Mouse (Mus musculus) ovary, postnatal 10 days (tissue): ENCODE results near the gene Cd276.

Experiments used
- DNase-seq: peaks from one replicate; pipeline ENCODE4 v3.0.0; 2022; ENCODE audit warnings: low spot score

The Cd276 gene

DNA sequence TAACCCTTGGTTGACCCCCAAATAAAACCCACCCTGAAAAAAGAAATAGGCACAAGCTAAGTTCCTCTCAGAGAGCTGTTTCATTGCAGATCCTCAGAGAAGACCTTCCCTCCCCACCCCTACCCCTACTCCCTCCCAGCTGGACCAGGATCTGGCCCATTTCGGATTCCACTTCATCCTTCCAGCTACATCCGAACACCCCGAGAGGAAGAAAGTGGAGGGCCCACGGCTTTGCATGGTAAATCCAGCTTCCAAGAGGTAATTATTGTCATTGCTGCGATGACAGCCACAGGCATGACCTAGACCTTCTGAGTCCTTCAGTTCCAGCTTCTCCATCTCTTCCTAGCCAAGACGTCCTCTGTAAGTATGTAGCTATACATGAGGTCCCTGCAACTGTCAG is 4.3 kb downstream of the Cd276 start:
- DNase-seq: no peak

DNA sequence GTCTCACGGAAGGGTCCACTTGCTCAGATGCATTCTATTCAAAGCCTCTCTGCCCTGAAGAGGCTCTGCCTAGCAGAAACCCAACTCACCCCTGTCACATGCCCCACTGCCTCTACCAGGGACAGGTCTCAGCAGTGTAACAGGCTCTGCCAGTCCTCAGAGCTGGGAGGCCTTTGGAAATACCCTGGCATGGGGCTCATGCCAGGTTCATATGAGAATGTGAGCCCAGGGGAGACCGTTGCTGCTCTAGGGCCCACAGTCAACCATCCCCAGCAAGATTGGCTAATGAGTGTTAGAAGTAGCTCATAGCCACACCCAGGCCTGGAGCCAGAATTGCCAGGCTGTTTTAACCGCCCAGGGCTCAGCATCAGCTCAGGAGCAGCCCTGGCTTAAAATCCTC is 5.5 kb downstream of the Cd276 start:
- no peak for DNase-seq

DNA sequence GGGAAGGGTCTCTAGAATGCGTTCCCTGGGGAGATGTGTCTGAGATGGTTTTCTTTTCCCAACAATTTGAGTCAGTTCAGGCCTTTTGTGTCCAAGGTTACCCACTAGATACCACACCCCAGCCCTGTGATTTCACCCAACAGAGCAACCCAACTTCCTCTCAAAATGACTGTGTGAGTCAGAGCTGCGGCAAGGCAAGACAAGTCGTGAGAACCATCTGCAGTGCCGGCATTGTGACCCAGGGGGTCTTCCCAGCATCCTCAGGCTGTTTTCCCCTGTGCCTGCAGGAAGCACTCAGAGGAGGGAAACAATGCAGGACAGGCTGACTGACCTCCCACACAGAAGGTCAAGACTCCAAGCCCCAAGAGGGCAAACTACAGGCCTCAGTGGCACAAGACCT is 6.3 kb downstream of the Cd276 start:
- no peak for DNase-seq

DNA sequence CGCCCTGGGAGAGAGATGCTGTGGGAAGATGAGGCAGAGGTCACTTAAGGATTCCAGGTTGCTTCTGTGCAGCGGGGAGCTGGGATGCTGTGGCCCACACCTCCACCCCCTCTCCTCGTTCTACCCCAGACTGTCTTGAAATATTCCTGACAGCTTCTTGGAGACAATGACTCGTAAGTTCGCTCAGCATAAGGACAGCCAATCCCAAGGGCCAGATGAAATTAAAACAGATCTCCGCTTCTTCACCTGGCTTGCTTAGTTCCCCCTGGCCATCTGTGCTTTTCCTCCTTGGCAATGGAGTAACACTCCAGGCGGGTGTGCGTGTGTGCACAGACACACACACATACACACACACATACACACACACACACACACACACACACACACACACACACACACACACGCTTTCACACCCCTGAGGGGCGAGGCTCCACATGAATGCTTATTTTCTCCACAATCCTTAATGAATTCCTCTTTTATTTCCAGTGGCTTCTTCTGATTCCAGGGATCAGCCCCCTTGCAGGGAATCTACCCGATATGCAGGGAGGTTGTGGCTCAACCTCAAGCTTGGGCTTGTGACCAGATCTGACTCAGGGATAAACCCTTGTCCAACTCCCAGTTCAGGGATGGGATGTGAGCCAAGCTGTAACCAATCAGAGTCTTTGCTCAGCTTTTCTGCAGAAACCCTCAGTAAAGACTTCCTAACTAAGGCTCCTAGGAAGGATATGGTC is 8.4 kb downstream of the Cd276 start:
- DNase-seq: no peak

DNA sequence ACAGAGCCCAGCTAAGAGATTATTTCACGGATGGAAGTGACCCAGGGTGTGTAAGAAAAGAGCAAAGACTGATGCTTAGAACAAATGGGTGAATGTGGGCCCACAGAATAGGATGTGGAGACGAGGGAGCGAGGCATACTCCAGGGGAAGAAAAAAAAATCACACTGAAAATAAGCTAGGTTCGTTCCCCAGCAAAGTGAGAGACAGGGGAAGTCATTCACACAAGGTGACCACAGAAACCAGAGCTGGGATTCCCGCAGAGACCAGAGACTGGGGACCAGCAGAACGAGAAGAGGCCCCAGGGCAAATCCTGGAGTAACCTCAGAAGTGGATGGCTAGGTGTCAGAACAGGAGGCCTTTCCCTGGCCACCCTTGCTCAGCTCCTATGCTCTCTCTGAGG is 9.8 kb downstream of the Cd276 start:
- DNase-seq: no peak

DNA sequence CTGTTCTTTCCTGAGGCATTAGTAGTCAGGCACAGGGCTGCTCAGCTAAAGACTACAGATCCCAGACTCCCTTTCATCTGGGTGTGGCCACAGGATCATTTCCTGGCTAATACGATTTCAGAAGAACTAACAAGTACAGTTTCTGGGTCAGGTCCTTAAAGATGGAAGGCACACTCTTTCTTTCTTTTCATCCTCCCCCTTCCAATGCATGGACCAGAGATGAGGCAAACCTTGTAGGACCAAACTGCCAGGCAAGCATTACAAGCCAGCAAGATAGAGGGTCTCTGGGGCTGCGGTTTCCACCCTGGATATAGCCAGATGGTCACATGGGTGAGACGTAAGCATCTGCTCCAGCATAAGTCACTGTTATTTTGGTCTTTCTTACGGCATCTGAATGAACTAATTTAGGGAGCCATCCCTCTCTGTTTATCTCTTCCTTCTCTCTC is 10.3 kb downstream of the Cd276 start:
- no peak for DNase-seq

DNA sequence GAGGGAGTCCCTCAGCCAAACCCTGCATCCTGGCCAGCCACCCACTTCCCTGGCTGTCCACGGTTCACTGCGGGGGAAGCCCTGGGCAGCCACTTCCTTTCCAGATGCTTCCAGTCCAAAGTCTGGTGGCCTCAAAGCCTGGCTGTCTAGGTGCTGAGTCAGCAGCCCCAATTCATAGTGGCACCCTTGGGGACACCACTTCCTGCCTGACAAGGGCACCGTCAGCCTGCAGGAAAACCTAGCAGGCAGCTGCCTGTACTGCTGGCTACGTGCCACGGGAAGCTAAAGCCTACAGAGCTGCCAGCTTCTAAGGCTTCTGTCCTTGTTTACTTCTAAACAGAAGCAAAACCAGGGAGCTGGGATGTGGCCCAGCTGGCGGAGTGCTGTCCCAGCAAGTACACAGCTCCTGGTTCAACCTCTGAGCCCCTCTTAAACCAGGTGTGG is 13.3 kb downstream of the Cd276 start:
- DNase-seq: peak; percentile 30

DNA sequence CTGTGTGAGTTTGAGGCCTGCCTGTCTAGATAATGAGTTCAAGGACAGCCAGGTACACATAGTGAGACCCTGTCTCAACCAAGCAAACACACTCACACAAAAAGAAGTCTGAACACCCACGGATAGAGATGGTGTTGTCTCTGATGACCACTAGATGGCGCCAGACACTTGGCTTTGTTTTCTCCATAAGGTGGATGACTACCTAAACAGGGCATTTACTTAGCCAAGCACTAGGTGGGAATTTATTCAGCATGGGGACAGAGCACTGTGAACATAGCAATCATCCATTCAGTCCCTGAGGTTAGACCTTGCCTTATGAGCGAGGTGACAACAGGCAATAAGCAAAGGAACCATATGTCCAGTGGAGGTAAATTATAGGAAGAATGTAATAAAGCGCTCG is 15.4 kb downstream of the Cd276 start:
- DNase-seq: no peak

DNA sequence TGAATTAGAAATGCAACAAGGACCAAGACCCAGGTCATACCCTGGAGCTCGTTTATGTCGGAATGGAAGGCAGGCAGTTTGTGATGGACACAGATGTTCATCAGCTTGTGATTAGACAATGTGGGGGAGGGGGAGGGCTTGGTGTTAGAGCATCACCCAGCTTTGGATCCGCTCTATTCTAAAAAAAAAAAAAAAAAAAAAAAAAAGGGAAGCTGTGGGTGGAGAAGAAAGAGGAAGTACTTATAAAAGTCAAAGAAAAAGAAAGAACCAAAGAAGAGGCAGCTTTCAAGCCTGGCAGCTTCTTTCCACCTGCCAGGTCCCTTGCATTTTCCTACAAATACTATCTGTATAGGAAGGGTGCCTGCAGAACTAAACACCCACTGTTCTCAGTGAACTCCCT is 17.5 kb downstream of the Cd276 start:
- DNase-seq: no peak

DNA sequence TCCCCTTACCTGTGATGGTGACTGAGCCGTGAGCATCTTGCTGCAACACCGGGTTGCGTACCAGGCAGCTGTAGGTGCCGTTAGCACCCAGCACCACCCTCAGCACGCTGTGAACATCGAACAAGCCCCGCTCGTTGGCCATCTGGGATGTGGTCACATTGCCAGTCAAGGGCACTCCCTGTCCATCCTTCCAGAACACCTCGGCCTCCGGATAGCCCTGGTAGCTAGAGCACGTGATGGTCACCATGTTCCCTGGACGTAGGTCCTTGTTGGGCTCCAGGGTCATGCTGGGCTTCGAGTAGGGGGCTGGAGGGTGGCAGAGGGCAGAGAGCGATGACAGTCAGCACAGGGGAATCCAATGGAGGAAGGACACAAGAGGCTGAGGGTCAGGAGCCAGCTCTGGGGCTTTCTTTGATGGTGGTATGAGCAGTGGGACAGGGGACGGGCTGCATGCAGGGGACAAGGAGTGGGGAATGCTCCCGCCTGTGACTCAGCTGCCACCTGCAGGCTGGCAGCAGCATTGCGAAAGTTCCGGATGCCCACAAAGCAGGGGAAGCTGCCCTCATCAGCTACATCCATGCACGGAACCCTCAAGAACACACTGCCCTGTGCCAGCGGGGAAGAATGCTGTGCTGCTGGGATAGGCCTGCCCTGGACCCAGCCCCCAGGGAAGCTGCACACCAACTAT is 19.6 kb downstream of the Cd276 start:
- DNase-seq: no peak

DNA sequence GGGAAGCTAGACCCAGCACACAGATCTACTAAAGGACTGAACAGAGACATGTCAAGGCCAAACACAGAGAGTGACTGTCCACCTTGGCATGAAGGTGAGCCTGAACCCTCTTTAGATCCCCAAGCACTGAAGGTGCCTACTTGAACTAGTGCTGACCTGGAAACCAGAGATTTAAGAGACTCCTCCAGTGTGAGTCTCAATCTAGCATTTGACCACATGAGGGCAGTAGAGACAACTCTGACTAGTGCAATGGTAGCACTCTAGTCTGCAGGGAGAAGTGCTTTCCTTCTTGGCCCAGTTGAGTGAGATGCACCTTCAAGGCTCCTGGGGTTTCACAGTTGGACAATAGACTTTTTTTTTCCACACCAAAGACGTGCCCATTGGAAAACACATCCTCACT is 20.5 kb downstream of the Cd276 start:
- DNase-seq: no peak

DNA sequence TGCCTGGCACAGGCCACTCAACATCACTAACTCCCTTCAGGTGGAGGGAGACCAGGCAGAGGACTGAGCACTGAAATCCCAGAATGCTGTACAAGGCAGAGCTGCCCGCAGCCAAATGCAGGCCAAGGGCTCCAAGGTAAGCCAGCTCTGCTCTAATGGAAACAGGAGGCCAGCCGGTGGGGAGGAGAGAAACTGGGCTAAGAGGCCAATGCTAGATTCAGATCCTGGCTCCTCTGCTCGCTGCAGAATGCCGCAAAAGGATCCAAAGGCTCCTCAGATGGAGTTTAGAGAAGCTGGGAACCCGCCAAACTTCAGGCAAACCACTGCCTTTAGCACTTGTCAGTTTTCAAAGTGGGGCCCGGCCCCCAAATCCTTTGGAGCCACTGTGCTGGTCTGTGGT is 21.9 kb downstream of the Cd276 start:
- no peak for DNase-seq

DNA sequence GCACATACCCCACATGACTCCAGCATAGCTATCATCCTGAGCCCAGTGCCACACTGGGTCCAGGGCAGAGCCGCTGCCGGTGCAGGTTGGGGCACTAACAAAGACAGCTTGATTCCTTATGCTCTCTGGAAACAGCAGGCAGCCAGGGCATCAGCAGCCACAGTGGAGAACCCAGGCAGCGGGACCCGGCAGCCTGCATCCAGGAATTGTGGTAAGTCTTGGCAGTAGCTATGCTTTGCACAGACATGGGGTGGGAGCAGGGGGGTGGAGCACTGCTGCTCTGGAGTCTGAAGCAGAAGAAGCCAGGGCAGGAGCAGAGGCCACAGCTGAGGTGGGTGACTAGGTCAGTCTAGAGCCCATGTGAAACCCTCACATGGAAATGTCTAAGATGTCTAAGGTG is 23.0 kb downstream of the Cd276 start:
- no peak for DNase-seq

DNA sequence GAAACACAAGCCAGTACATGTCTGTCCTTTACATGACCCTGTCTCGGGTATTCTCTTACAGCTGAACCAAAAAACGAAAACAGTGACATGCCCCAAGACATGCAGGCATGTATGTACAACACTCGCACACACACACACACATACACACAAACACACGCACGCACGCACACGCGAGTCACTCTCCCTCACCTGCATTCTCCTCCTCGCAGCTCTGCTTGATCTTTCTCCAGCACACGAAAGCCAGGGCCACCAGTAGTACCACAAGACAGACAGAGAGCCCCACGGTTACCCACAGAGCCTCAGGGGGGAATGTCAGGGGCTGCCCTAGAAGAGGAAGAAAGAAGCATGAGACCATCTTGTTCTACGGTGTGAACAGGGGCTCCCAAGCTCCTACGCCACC is 24.8 kb downstream of the Cd276 start:
- DNase-seq: no peak

DNA sequence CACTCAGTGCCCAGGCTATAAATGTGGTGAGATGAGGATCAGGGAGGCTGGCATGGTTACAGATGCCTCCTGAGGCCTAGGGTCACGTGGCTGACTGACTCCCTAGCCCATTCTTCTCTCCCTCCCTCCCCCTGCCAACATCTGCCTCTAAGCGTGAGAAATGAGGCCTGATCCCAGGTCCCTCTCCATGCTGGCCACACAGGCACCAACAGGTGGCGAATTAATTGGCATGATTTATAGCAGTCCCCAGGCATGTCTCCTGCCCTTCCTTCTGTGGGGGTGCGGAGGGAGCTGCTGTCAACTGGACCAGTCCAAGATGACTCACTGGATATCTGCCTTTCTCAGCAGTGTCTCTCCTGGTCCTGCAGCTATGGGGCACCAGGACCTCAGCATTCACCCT is 27.4 kb downstream of the Cd276 start:
- DNase-seq: no peak

DNA sequence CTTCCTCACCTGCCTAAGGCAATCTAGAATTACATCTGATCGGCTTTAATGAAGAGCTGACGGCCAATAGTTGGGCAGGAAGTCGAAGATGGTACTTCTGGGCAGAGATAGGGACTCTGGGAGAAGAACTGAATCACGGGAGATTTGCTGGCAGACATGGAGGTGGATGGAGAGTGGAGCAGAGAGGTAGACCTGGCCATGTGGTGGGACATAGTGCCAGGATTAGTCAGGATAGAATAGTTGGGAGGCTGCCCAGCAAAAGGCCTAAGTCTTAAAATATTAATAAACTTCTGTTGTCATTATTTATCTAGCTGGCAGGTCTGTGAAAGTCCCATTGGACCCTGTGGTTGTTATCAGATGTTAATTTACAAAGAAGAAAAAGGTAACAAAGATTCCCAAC is 30.1 kb downstream of the Cd276 start:
- DNase-seq: no peak

DNA sequence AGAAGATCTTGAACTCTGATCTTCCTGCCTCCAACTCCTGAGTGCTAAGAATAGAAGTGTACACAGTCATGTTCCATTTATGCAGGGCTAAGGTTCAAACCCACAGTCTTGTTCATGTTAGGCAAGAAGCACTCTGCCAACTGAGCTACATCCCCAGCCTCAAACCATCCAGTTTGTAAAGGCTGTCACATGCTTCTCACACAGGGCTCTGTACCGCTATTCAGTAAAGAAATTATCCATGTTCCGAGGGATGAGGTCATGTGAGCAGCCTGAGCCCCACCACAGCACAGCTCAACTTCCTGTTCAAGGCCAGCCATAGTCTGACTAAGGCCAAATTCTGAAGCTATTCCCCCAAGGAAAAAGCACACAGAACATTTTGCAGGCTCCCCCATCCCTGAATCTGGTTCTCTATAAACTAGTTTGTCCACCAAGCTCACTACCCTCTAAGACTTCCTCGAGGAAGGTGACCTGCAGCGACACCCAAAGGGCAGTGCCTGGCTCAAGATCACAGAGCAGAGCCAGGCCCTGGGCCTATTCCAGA is 33.3 kb downstream of the Cd276 start:
- no peak for DNase-seq

DNA sequence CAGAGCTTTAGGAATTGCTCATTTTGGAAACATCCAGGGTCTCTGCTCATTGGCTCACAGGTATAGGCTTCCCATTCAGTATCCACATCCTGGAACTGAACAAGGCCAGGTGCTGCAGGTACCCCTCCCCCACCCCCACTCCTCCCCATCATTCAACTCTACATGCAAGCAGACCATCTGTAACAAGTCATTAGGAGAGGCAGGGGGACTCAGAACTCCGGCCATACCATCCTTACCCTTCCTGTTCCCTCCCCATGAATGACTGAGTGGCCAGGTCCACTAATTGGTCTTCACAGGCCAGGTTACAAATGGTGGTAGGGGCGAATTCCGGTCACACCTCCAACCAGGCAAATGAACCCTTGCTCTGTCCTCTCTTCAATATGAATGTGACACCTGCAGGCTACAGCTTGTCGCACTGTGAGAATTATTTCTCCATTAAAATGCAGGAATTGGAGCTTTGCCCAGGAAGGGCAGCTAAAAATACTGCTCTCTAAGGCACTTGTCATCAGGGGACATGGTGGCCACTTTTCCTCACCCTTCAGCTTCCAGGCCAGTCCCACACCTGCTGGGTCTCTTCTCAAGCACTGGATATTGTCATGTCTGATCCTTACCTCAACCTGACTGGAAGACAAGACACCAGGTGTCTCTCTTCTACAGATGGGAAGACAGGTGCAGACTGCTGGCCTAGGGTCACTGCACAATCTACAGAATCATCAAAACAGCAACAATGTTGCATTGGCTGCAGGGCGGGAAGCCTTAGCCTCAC is 34.2 kb downstream of the Cd276 start:
- DNase-seq: no peak

DNA sequence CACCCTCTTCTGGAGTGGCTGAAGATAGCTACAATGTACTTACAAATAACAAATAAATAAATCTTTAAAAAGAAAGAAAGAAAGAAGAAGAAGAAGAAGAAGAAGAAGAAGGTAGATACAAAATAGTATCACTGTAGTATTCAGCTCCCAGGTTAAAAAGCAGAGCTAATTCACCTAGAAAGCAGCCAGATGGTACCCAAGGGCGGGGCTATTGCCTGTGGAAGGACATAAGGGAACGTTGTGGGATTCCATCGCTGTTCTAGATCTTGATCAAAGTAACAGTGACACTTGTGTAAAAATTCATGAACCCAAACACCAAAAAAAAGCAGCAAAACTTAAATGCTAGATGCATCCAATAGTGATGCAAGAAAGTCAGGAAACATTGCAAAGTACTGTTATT is 35.3 kb downstream of the Cd276 start:
- no peak for DNase-seq

DNA sequence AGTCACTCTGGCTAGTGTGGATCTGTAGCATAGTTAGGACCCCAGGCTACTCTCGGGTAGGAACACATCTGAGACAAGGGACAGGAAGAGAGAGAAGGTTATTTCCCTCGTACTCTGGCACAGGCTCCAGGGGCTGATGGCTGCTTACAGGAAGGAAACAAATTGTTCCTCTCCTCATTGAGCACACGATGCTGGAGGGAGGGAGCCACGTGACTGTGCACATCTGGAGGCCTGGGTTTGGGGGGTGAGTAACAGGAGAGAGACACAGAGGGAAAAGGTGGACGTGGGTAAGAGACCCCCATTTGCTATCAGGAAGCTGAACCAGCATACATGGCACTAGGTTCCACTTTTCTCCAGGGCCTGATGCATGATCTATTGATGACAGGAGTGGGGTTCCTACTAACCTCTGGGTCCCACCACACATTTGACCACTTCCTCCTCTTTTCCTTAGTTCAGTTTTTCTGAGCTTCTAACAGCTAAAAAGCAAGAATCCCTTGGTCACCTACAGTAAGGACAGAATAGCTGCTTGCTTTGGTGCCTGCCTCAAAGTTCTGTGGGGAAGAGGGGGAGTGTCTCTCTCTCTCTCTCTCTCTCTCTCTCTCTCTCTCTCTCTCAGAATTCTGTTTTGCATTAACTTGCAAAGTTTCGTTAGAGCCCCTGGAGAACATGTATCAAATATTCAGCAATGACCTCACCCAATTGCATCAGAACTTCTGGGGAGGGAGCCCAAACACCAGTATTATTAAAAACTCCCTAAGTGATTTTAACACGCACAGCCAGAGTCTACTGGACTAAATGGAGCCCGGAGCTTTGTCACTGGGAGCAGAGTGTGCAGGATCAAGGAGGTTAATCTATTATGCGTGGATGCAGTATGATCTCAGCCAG is 37.1 kb downstream of the Cd276 start:
- no peak for DNase-seq

DNA sequence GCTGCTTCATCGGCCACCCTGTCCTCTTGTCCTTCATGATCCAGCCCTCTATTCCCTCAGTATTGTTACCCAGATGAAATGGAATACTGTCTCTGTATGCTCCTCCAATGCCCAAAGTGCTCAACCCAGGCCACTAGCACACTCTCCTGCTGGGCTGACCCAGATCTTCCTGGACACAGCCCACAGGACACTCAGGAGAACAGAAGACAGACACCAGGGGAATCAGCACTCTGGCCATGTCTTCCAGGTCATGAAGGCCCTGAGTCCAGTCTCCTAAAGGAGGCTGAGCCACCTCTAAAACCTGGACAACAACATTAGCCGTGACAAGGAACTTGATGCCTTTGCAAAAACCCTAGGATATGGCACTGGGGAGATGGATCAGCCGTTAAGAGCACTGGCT is 38.8 kb downstream of the Cd276 start:
- DNase-seq: no peak

DNA sequence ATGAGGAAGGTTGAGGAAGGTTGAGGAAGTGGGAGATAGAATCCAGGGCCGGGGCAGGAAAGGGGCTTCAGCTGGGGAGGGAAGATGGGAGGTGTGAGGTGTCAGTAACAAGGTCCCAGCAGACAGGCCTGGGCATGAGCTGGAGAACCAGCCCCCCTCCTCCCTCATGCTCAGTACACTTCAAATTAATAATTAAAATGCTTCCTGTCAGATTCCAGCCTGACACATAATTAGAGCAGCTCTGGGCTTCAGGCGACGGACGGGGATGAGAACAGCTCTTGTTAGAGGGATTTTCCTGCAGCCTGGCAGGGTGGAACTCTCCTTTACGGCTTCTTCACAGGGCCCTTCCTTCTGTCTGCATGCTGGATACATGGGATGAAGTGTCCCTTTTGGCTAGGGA is 41.5 kb downstream of the Cd276 start:
- DNase-seq: no peak
